Mouse (Mus musculus): Measurements from ENCODE around the gene Tex35.

Tex35 gene

DNA sequence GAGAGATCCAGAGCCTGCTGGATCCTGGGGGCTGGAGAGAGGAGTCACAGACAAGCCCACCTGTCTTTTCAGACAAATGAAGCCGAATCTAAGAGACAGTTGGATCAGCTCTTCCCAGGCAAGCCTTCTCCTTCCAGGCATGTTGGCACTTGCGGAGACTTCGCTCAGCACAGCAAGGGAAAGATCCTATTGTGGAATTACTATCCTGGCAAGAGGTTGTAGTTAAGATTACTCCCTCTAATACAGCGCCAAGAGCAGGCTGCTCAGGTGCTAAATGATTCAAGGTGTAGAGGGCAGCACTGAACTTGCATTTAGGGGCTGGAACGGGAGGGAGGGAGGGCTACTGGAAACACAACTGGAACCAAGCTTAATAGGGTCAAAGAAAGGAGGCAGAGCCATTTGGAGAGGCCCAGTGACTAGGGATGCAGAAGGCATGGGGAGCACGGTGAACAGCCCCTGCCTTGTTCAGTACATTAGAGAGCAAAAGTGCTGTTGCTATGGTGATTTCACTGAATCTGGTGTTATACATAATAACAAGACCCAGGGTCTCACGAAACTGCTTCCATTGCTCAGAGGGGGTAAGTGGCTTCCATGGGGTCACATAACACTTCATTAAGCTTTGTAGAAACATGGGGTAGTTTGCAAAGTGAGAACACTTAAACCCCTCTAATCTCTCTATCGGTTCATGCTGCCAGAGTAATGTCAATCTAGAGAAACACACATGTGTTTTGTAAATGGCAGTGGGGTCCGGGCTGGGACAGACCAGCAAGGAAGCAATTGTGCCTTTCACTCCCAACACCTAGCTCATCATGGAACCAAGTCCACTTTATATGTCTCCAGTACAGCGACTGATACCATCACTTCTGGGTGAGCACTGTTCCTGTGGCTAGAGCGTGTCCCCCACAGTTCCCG, 42.4 kb downstream of the Tex35 start:
- ChIA-PET POLR2A (interaction anchor here in 2 of 4 experiments (0.6 kb wide), 2 partner anchors 314 to 592 kb away, joined by 6 read pairs; partner anchors contain the start of gene Soat1 (in 1 of the 2)), CTCF (interaction anchor here in 3 of 4 experiments (0.7 to 2.7 kb wide), 6 partner anchors 11 to 192 kb away, joined by 3 to 12 read pairs (median 4); no protein-coding TSS in a partner anchor)

DNA sequence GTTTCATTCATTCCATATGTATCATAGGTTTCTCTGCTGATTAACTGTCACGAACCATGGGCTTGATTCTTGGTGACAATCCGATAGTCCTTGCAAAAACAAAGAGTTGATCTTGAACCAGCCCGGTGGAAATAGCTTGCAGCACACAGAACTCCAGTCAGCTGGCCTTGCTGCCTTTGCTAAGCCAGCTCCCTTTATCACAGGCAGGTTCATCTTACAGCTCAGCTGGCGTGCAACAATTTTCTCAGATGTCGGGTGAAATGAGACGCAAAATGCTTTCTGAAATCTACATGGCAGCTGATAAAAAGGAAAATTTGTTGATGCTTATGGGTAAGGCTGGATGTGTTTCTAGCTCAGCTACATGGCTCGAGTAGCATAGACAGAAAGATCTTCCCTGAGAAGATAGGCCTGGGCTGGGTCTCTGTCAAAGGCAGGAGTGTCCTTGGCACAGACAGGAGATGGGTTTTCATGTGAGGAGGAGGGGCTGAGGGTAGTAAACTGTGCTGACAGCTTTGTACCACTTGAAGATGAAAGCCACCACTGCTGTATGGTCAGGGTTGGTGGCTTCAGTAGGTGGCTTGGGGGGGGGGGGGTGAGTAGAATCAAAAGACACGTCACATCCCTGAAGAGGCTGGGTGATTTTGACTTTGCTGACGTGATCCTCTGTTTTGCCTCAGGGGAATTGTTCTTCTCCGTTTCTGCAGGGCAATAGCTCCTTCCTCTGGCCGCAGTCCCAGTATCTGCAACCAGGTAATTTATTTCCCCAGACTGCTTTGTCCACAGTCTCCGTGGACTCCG, 45.0 kb downstream of the Tex35 start:
- ChIA-PET CTCF (interaction anchor here (0.5 to 2.7 kb wide), 7 partner anchors 12 to 556 kb away, joined by 3 to 23 read pairs (median 5); no protein-coding TSS in a partner anchor), POLR2A (interaction anchor here in 2 of 4 experiments (1.1 to 2.3 kb wide), 7 partner anchors 11 to 126 kb away, joined by 3 to 5 read pairs (median 3); no protein-coding TSS in a partner anchor)

DNA sequence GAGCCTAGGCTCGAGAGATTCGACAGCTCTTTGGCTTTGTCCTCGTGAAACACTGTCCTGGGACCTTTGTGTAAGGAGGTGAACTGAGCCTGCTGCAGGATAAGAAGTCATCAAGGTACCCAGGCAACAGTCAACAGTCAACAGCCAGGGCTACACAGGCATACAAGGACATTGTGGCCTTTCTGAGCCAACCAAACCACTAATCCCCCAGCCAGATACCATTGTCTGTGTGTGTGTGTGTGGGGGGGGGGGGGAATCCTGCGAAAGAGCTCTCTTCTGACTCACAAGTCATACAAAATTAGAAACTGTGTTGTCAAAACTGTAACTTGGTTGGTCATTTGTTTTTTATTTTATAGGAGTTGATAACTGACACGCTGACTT, 46.0 kb downstream of the Tex35 start:
- CTCF ChIA-PET, result interaction anchor here in 3 of 4 experiments (0.7 to 1.3 kb wide), 3 partner anchors 9 to 555 kb away, joined by 3 to 23 read pairs (median 4); no protein-coding TSS in a partner anchor

DNA sequence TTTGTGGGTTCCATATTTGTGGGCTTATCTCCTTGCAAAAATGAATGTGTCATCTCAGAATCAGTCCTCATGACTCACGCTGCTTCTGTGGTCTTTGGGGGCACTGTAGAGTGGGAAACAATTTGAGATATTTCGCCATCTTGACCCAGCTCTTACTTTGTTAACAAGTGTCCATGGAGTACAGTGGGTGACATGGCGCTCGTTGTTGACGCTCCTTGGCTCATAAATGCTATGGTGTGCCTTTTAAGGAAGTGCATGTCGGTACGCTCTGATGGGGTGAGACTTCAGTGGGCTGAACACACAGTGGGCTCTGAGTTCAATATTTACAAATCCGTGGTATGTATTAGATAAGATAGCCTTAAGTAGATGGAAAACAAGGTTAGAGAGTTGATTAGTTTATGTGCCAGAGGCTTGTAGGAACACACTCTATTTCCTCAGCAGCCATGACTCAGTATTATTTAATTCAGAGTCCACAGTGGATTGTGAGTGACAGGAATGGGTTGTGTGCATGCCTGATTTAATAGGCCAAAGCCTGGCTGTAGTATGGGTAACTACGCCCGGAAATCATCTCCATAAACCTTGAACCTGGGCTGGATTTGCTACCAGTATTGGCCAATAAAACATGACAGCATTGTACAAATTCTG, 46.6 kb downstream of the Tex35 start:
- CTCF ChIA-PET, result interaction anchor here in 1 of 4 experiments (0.7 kb wide), 1 partner anchor 9 kb away, joined by 4 read pairs; no protein-coding TSS in a partner anchor
- POLR2A ChIA-PET, result interaction anchor here in 1 of 4 experiments (0.7 kb wide), 1 partner anchor 1997 kb away, joined by 8 read pairs; no protein-coding TSS in a partner anchor

More for the DNA sequence above, 46.0 kb downstream of the Tex35 start:
- POLR2A ChIA-PET, result interaction anchor here in 2 of 4 experiments (0.7 to 2.3 kb wide), 2 partner anchors 14 to 1997 kb away, joined by 5 to 8 read pairs; no protein-coding TSS in a partner anchor

DNA sequence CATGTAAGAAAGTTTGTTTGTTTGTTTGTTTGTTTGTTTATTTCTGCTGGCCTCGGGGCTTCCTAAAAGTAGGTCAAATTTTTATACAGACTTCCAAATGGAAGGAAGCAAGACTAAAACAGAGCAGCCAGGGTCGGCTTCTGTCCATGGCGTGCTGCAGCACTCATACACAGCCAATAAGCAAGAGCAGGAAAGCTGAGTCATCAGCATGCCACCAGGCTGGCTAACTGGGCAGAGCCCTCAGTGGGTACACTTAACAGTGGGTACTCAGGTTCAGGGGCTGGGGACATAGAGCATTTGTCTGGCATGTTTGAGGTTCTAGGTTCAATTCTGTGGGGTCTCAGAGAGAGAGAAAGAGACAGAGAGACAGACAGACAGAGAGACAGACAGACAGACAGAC, 47.3 kb downstream of the Tex35 start:
- ChIA-PET POLR2A (interaction anchor here in 2 of 4 experiments (0.7 to 1.3 kb wide), 5 partner anchors 14 to 414 kb away, joined by 3 to 6 read pairs (median 3); no protein-coding TSS in a partner anchor), CTCF (no interaction called here)

DNA sequence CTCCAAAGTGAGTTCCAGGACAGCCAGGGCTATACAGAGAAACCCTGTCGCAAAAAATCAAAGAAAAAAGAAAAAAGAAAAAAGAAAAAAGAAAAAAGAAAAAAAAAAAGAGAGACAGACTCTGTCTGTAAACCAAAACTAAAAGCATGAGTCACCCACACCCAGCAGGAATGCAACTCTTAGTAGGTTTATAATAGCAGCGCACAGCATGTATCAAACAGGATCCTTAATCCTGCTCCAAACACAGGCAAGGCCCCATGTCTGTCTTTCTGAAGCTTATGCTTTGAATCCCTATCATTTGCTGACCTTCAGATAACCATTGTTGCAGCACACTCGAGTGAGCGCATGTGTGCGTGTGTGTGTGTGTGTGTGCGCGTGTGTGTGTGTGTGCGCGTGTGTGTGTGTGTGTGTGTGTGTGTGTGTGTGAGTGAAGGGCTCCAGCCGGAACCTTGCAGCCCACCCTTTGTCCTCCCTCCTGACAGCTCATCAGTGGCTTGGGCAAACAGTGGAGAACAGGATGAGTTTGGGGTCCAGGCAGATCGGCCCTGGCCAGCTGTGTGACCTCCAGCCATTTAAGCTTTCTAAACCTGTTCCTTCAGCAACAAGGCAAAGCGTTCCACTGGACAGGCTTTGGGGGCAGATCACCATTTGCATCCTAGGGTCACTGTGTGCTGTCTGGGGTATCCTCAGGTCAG, 47.9 kb downstream of the Tex35 start:
- CTCF ChIA-PET, result interaction anchor here in 1 of 4 experiments (1.0 kb wide), 1 partner anchor 21 kb away, joined by 4 read pairs; no protein-coding TSS in a partner anchor
- POLR2A ChIA-PET, result interaction anchor here in 3 of 4 experiments (0.7 to 1.3 kb wide), 6 partner anchors 15 to 414 kb away, joined by 3 to 6 read pairs (median 3); no protein-coding TSS in a partner anchor

DNA sequence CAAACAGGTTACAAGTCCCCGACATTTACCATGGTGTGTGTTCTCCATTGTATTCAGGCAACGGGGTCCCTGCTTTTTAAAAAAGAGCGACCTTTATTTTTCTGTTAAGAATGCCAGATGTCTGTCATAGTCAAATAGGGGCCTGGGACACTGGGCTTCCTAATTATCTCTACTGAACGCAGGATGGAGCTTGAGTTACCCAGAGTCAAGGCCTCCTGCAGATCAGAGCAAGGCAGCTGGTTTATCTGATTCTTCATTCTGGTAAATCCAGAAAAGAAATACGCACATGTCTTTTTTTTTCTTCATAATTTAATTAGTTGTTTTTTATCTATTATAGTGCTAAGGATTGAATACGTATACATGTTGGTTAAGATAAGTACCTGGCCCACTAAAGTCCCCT, 52.6 kb downstream of the Tex35 start:
- ChIA-PET POLR2A (interaction anchor here in 1 of 4 experiments (0.6 kb wide), 1 partner anchor 657 kb away, joined by 4 read pairs; no protein-coding TSS in a partner anchor), CTCF (interaction anchor here in 3 of 4 experiments (0.6 to 1.1 kb wide), 5 partner anchors 9 to 514 kb away, joined by 3 to 4 read pairs (median 3); no protein-coding TSS in a partner anchor)

DNA sequence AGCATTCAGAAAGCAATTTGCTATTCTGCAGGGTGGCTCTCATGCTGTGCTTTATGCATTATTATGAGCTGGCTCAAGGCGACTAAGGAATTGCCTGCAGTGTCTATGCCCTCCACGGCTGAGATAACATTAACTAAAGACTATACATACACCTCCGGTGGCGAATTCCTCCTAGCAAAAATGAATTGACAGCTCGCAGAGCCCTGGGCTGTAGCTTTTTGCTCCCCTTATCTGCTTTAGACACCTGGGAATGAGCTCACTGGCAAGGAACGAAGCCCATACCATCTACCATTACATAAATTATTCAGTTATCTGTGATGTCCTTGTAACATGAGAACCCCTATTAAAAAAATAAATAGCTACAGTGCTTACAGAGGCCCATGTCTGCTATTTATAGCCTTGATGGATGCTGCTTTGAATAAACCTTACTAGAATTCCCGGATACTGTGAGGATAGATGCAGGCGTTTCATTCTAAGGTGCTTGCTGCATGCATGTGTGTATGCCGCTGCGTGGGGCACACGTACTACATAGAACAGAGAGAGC, 53.1 kb downstream of the Tex35 start:
- POLR2A ChIA-PET, result interaction anchor here in 1 of 4 experiments (0.6 kb wide), 1 partner anchor 657 kb away, joined by 4 read pairs; no protein-coding TSS in a partner anchor
- CTCF ChIA-PET, result interaction anchor here in 3 of 4 experiments (0.7 to 1.1 kb wide), 3 partner anchors 9 to 314 kb away, joined by 3 read pairs; no protein-coding TSS in a partner anchor

DNA sequence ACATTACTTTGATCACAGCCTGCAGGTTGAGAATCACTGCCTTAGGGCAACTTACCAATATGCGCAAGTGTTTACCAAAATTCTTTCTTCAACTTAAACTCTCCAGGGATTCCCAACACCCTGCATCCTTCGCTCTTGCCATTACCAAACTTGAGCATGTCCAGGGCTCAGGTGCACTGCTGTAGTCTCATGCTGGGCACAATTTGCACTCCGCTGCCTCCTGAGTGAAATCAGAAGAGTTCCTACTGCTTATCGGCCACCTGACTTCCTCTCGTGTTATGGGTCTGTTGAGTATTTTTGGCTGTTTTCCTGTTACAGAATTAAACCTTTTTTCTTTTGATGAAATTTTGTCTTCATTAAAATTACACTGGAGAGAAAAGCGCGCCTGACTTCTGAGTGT, 53.8 kb downstream of the Tex35 start:
- ChIA-PET POLR2A (no interaction called here), CTCF (no interaction called here)

DNA sequence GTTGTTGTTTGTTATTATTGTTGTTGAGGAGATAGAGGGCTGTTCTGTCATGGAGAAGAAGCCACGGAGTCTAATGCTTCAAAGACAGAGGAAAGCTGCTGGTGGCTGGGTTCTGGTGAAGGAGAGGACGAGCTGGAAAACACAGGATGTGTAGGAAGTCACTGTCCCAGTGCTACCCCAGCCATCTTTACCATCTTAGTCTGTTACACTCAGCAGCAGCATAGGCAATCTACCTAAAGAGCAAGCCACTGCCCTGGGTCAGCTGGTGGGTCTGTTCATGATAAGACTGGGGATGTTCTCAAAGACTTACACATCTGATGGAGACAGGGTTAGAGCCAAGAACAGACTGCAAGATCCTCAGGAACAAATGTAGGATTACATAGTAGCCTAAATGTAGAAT, 58.6 kb downstream of the Tex35 start:
- ChIA-PET CTCF (no interaction called here), POLR2A (interaction anchor here in 1 of 4 experiments (0.6 kb wide), 2 partner anchors 8 to 112 kb away, joined by 3 read pairs; no protein-coding TSS in a partner anchor)

All from embryonic stem cell, embryonic (primary cell).